Mouse (Mus musculus) olfactory bulb, adult 2 months (tissue): Measurements from ENCODE around the gene Sstr4. TPM values are rescaled to one million over a fixed set of nuclear protein-coding genes. Genes with fewer than 3 reads are reported as not detected.

Experiments
- H3K27ac ChIP-seq: fragments of 200-500 bp; 2 replicates; pipeline ENCODE4 v1.5.1; 2012; ENCODE audit warnings: low read depth, low read length; ENCODE audit not compliant: insufficient read depth
- H3K4me1 ChIP-seq: fragments of 200-500 bp; 2 replicates; pipeline ENCODE4 v1.6.1; 2012; ENCODE audit warnings: low read length; ENCODE audit not compliant: control insufficient read depth, insufficient read depth
- H3K4me3 ChIP-seq: fragments of 200-500 bp; 2 replicates; pipeline ENCODE4 v1.5.1; 2012; ENCODE audit warnings: mild to moderate bottlenecking, low read depth, low read length, moderate library complexity; ENCODE audit not compliant: insufficient read depth
- CTCF ChIP-seq: fragments of 200-500 bp; IDR thresholded peaks from 2 replicates; pipeline ENCODE4 v1.5.1; 2012; ENCODE audit warnings: low read depth, mild to moderate bottlenecking, low read length, moderate library complexity; ENCODE audit not compliant: insufficient read depth
- POLR2A ChIP-seq: fragments of 200-500 bp; IDR thresholded peaks from 2 replicates; pipeline ENCODE4 v1.6.1; 2012; ENCODE audit warnings: mild to moderate bottlenecking, low read depth, low read length, moderate library complexity; ENCODE audit not compliant: insufficient read depth
- WGBS: fragments of 180-500 bp; shearing (Covaris S2); methylation state at CpG from one replicate; pipeline ENCODE4 v1.1.7; 2018; 5-methylcytosine and 5-hydroxymethylcytosine counted together
- polyA plus RNA-seq: library from polyadenylated mRNA; stranded (reverse); fragments of >200 nt; gene quantifications from 2 replicates; pipeline ENCODE4 v1.2.4, GENCODE M21; 2012; ENCODE audit warnings: low replicate concordance; ENCODE audit not compliant: missing spikeins, insufficient read depth, insufficient read length

Sstr4 gene
- polyA plus RNA-seq, 1 experiment: not detected

DNA sequence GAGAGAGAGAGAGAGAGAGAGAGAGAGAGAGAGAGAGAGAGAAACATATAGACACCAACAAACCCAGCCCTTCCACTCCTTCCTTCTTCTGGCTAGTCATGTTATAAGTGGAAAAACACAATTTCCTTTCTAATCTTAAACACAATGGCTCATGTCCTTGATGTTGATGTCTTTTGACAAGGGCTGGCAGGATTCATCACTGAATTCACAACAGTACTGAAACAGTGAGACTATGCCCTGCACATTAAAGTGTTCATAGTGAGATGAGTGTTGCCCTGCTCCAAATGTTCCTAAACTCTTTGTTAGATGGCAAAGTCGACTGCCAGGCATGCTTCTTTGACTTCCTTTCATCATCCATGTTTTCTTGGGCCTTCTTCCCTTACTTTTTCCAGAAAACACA is 29.9 kb upstream of the Sstr4 start:
- H3K4me1 ChIP-seq: no peaks in the 10 kb centered on the region
- H3K4me3 ChIP-seq: no peak overlapping the region
- WGBS: 53% methylated on average over 1 of the region's 1 CpGs
- no peak overlapping the region for H3K27ac ChIP-seq
- no peak for TF ChIP-seq POLR2A
- TF ChIP-seq CTCF: no peak

DNA sequence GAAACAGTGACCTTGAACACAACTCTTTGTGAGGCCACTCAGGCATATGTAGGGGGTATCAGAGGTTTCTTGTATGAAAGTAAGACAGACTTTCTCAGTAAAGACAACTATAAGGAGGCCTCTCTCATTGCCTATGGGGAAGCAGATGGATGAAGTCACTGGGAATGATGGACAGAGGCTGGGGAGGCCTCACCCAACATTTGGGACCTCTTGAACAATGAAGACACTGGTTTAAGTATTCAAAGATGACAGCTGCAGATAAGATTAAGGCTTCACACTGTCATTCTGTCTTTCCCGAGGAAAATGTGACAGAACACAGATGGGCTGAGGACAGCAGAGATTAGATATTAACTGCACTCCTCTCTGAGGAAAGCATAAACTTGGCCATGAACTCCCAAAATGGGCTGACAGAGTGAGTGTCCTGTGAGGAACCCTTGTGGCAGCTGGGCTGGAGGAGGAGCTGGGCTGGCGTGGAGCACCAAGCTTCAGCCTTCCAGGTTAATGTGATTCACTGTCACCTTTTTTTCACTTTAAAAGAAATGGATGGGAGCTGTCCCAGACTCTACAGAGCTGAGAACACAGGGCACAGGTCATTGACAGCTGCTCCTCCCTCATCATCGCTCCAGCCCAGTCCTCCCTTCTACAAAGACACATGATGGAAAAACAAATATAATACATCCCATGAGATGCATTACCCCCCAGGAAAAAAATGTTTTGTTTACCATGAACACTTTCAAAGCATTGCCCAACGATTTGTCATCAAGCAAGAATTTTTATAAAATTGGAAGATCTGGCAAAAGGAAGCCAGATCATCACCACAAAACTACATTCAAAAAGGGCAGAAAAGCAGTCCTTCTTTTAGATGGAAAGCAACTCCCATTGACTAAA is 23.2 kb upstream of the Sstr4 start:
- Histone ChIP-seq H3K4me3 (no peak overlapping the region), H3K27ac (no peak overlapping the region), H3K4me1 (no peaks in the 10 kb centered on the region)
- no peak for TF ChIP-seq CTCF
- no peak for TF ChIP-seq POLR2A
- WGBS: 88% methylated on average over 4 of the region's 4 CpGs

DNA sequence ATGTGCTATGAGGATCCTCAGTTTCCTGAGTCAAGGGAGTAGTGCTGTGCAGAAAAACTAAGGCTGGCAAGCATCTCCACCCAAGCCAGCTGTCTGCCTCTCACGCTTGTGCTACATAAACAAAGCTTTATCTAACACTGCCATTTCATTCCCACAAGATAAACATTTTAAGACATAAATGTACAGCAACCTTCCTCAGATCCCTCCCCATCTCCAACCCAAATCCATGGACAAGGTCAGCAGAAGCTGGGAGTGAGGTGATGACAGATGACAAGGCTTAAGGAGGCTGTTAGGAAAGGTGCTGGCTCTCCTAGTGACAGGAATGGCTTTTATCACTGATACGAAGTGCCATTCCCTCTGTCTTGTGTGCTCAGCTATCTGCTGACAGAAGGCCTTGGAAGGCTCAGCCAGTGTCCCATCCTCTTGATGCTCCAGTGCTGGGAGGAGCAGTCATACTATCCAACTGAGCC is 21.5 kb upstream of the Sstr4 start:
- Histone ChIP-seq H3K4me1 (no peaks in the 10 kb centered on the region), H3K4me3 (no peak overlapping the region), H3K27ac (no peak overlapping the region)
- 86% methylated on average over 2 of the region's 2 CpGs for WGBS
- no peak for TF ChIP-seq POLR2A
- no peak for TF ChIP-seq CTCF

DNA sequence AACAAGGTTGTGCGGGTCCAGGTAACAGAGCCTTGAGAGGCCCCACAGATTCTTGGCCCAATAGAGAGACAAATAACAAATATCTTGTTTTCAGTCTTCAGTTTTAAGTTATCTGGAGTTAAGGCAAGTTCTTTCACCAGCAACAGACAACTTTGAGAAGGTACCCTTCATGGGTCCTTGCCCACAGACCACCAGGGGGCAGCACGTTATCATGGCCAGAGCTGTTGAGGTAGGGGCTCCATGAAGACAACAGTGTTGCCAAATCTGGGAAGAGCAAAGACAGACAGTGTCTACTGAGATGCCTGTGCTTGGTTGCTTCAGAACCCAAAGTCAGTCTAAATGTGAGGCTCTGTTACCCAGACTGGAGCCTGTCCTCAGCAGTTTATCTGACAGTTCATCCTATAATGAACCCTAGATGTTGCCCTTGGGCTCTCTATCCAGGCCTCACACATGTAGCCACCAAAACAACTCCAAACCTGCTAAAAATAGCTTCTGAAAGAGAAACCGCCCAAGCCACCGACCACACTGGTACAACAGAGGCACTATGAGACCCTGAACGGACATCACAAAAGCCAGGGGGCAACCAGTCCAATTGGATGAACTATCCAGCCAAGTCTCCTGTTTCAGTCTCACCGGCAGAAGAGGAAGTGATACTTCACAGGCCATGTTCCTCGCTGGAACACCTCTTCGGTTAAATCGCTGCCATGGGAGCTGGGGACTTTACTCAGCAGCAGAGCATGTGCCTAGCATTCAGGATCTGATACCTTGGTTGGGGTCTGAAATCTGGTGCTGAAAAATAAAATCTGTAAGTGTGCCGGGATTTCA is 19.6 kb upstream of the Sstr4 start:
- TF ChIP-seq CTCF (no peak), POLR2A (no peak)
- WGBS: 81% methylated on average over 10 of the region's 10 CpGs
- Histone ChIP-seq H3K4me1 (no peaks in the 10 kb centered on the region), H3K27ac (no peak overlapping the region), H3K4me3 (no peak overlapping the region)

DNA sequence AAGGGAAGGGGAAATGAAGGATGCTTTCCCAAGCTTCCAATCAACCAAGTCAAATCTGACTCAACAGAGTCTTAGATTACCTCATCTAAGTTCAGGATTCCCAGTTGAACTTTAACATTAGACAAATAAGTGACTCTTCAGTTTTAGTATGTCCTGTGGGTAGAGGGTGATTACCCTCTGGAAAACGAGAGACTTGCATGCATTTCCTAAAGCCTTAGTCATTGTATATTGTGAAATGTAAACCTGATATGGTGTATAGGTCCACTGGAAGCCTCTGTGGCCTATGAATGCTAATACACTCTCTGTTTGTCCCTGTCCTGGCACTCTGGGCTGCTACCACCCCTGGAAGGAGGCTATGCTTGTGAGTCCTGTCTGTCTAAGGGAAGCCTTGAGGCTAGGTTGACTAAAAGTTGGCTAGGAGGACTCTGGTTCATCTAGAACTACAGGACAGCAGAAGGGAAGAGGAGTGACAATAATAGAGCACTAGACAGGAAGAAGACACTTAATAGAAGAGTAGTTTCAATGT is 16.3 kb upstream of the Sstr4 start:
- Histone ChIP-seq H3K27ac (no peak overlapping the region), H3K4me3 (no peak overlapping the region), H3K4me1 (no peaks in the 10 kb centered on the region)
- whole genome bisulfite sequencing: 71% methylated on average over 1 of the region's 1 CpGs
- TF ChIP-seq CTCF (no peak), POLR2A (no peak)

DNA sequence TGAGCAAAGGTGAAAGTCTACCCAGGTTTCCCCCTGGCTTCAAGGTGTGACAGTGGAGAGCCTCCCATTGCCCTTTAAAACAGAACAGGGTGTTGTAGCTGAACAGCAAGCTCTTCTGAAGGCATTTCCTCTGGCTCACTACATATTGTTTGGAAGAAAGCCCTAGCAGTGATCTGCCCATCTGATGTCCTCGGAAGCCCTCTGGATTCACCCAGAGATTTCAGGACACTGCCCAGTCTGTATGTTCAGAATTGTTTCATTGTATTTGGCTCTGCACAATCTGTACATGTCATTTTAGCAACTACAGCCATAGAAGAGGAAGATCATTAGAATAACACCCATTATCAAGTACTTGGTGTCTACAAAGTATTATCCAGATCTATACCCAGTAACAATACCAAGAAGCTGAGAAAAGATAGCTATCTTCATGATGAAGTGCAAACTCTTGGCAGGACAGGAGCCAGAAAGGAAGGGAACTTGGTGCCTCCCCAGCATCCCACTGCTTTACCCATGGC is 15.2 kb upstream of the Sstr4 start:
- Histone ChIP-seq H3K4me3 (no peak overlapping the region), H3K27ac (no peak overlapping the region), H3K4me1 (no peaks in the 10 kb centered on the region)
- WGBS: 80% methylated on average over 1 of the region's 1 CpGs
- no peak for TF ChIP-seq POLR2A
- TF ChIP-seq CTCF: no peak

DNA sequence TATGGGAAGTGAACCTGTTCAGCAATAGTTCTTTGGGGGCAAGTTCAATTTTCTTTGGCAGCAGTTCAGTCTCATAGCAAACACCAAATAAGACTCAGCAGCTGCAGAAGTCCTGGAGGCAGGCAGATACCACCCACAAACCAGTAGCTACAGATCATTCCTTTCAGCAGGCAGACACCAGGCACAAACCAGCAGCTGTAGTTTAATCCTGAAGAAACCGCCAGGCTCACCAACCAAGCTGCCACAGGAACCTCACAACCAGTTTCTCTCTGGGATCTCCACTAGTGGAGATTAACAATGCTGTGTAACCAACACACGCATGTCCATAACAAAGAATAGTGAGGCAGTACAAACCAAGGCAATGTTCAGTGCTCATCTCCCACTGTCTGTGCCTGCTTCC is 14.1 kb upstream of the Sstr4 start:
- Histone ChIP-seq H3K4me1 (no peaks in the 10 kb centered on the region), H3K4me3 (no peak overlapping the region), H3K27ac (no peak overlapping the region)
- TF ChIP-seq CTCF (no peak), POLR2A (no peak)
- 83% methylated on average over 2 of the region's 2 CpGs for WGBS

DNA sequence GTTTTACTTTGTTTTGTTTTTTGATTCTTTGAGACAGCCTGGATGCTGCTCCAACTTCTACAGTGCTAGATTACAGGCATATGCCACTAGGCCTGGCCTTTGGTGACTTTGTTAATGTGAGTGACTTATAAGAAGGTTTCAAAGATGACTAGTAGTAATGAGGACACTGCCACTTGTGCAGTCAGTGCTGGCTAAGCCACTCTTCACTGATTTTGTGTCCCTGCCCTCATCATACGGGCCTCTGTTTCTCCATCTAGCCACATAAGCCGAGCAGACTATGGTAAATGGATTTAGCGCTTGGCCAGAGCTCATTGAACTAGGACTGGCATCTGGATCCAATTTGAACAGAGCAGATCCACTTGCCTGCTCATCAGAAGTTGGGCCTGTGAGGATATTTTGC is 8.7 kb upstream of the Sstr4 start:
- 95% methylated on average over 3 of the region's 3 CpGs for WGBS
- TF ChIP-seq CTCF: no peak
- no peak for TF ChIP-seq POLR2A
- no peak overlapping the region for H3K4me3 ChIP-seq
- H3K4me1 ChIP-seq: peaks cover 4% of the 10 kb centered on the region; the same call in 1 of the 2 replicates
- no peak overlapping the region for H3K27ac ChIP-seq
